Mouse (Mus musculus): ENCODE data around the gene Irx4. TPM values are rescaled to one million over a fixed set of nuclear protein-coding genes. Genes with fewer than 3 reads are reported as not detected.

The Irx4 gene
- polyA plus RNA-seq (2015; fragmentation: Nextera tagmentation; extraction: Ambion mirVana), result not detected in 2 replicates

- ATAC-seq (no peak), DNase-seq (no peak)
- Histone ChIP-seq H3K4me1 (ENCODE audit: insufficient read depth) (no peaks in the 10 kb centered on the region), H3K9ac (replicated peaks) (no peak within 1 kb of the TSS), H3K27ac (ENCODE audit: low read depth) (no peak within 1 kb of the TSS), H3K9me3 (ENCODE audit: low read length) (no peaks in the 10 kb centered on the region), H3K36me3 (replicated peaks; ENCODE audit: insufficient read depth, low read length) (no peaks in the 10 kb centered on the region), H3K4me3 (ENCODE audit: low read depth, low read length) (no peak within 1 kb of the TSS), H3K27me3 (ENCODE audit: insufficient read depth, low read length) (peaks cover 79% of the 10 kb centered on the region), H3K4me2 (ENCODE audit: low read depth, low read length) (no peak within 1 kb of the TSS)
- TF ChIP-seq CTCF (IDR thresholded peaks at IDR 0.05; ENCODE audit: low read depth), result no peak
- no peak for TF ChIP-seq EP300 (IDR thresholded peaks at IDR 0.05; ENCODE audit: low read depth)
- 2% methylated on average over 60 of the region's 86 CpGs for WGBS (ENCODE audit: insufficient replicate concordance)
Measured at GRCm38 (mm10) chr13:73260354-73261035, at the start of gene Irx4. Gene Irx4 (plus strand): TSS chr13:73260479.

DNA sequence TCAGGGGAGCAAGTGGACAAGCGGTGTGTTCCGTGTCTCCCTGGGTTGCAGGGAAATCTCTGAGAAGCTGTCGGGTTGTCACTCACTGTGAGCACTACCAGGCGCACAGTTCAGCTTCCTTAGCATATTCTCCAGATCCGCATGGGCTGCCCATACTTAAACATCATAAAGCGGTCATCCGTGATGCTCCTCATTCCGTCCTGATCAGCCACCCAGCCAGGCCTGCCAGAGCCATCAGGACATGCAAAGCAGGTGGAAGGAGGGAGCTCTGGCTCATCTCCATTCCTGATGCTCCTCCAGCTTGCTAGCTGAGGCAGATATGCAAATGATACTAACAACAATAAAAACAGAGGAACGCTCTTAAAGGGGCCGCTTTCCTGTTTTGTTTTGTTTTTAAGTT, 46.0 kb upstream of the Irx4 start:
- no peak overlapping the region for H3K4me3 ChIP-seq (ENCODE audit: low read depth, low read length)
- H3K27ac ChIP-seq (ENCODE audit: low read depth), result no peak overlapping the region
- no peaks in the 10 kb centered on the region for H3K27me3 ChIP-seq (ENCODE audit: insufficient read depth, low read length)
- H3K4me1 ChIP-seq (ENCODE audit: insufficient read depth), result no peaks in the 10 kb centered on the region
- WGBS (ENCODE audit: insufficient replicate concordance), result 69% methylated on average over 10 of the region's 10 CpGs
- DNase-seq, result no peak
- no peak for ATAC-seq
- no peak overlapping the region for H3K4me2 ChIP-seq (ENCODE audit: low read depth, low read length)
- TF ChIP-seq CTCF (IDR thresholded peaks at IDR 0.05; ENCODE audit: low read depth) (no peak), EP300 (IDR thresholded peaks at IDR 0.05; ENCODE audit: low read depth) (no peak)
- peaks cover 6% of the 10 kb centered on the region for H3K9me3 ChIP-seq (ENCODE audit: low read length)
- no peak overlapping the region for H3K9ac ChIP-seq (replicated peaks)
- H3K36me3 ChIP-seq (replicated peaks; ENCODE audit: insufficient read depth, low read length), result no peaks in the 10 kb centered on the region

GRCm38 (mm10) chr13:73236461-73236860, 23.8 kb upstream of the Irx4 start:
- no peaks in the 10 kb centered on the region for H3K9me3 ChIP-seq (ENCODE audit: low read length)
- no peak overlapping the region for H3K4me2 ChIP-seq (ENCODE audit: low read depth, low read length)
- DNase-seq, result no peak
- H3K27me3 ChIP-seq (ENCODE audit: insufficient read depth, low read length), result no peaks in the 10 kb centered on the region
- H3K36me3 ChIP-seq (replicated peaks; ENCODE audit: insufficient read depth, low read length), result no peaks in the 10 kb centered on the region
- TF ChIP-seq CTCF (IDR thresholded peaks at IDR 0.05; ENCODE audit: low read depth), result no peak
- no peak for TF ChIP-seq EP300 (IDR thresholded peaks at IDR 0.05; ENCODE audit: low read depth)
- H3K9ac ChIP-seq (replicated peaks), result no peak overlapping the region
- ATAC-seq, result no peak
- H3K4me1 ChIP-seq (ENCODE audit: insufficient read depth), result no peaks in the 10 kb centered on the region
- no peak overlapping the region for H3K4me3 ChIP-seq (ENCODE audit: low read depth, low read length)
- H3K27ac ChIP-seq (ENCODE audit: low read depth), result no peak overlapping the region
- 48% methylated on average over 8 of the region's 8 CpGs for WGBS (ENCODE audit: insufficient replicate concordance)

DNA sequence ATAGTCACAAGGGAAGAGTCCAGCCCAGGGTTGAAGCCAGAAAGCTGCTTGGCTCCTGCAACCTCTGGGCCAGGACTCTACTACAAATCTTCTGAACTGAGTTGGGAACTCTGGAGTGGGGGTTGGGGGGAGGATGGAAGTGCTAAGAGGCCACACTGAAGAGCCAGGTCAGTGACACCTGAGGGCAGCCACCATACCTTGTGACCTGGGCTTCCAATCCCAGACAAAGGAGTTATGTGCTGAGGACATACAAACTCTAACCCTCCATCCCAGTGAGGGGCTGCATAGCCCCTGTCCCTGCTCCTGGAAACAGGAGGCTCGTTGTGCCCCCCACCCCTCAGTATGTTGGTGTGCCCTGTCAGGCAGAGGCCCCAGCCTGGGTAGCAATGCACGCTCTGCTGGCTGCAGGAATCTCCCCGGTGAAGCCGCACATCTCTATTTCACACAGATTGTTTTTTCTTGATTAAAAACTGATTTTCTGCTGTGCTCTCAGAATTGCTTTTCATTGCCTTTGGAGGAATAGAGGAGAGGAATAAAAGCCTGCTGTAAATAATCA, 21.0 kb upstream of the Irx4 start:
- ATAC-seq, result no peak
- Histone ChIP-seq H3K9me3 (ENCODE audit: low read length) (no peaks in the 10 kb centered on the region), H3K27me3 (ENCODE audit: insufficient read depth, low read length) (no peaks in the 10 kb centered on the region), H3K4me2 (ENCODE audit: low read depth, low read length) (no peak overlapping the region), H3K36me3 (replicated peaks; ENCODE audit: insufficient read depth, low read length) (no peaks in the 10 kb centered on the region), H3K27ac (ENCODE audit: low read depth) (no peak overlapping the region), H3K4me3 (ENCODE audit: low read depth, low read length) (no peak overlapping the region), H3K9ac (replicated peaks) (no peak overlapping the region), H3K4me1 (ENCODE audit: insufficient read depth) (no peaks in the 10 kb centered on the region)
- no peak for DNase-seq
- no peak for TF ChIP-seq CTCF (IDR thresholded peaks at IDR 0.05; ENCODE audit: low read depth)
- TF ChIP-seq EP300 (IDR thresholded peaks at IDR 0.05; ENCODE audit: low read depth), result no peak
- 71% methylated on average over 4 of the region's 4 CpGs for WGBS (ENCODE audit: insufficient replicate concordance)

GRCm38 (mm10) chr13:73242556-73242955, 17.7 kb upstream of the Irx4 start:
- Histone ChIP-seq H3K4me1 (ENCODE audit: insufficient read depth) (no peaks in the 10 kb centered on the region), H3K27me3 (ENCODE audit: insufficient read depth, low read length) (no peaks in the 10 kb centered on the region), H3K9me3 (ENCODE audit: low read length) (no peaks in the 10 kb centered on the region), H3K4me2 (ENCODE audit: low read depth, low read length) (no peak overlapping the region), H3K9ac (replicated peaks) (no peak overlapping the region), H3K4me3 (ENCODE audit: low read depth, low read length) (no peak overlapping the region), H3K36me3 (replicated peaks; ENCODE audit: insufficient read depth, low read length) (no peaks in the 10 kb centered on the region), H3K27ac (ENCODE audit: low read depth) (no peak overlapping the region)
- ATAC-seq (no peak), DNase-seq (no peak)
- WGBS (ENCODE audit: insufficient replicate concordance), result 75% methylated on average over 5 of the region's 5 CpGs
- TF ChIP-seq EP300 (IDR thresholded peaks at IDR 0.05; ENCODE audit: low read depth) (no peak), CTCF (IDR thresholded peaks at IDR 0.05; ENCODE audit: low read depth) (no peak)

DNA sequence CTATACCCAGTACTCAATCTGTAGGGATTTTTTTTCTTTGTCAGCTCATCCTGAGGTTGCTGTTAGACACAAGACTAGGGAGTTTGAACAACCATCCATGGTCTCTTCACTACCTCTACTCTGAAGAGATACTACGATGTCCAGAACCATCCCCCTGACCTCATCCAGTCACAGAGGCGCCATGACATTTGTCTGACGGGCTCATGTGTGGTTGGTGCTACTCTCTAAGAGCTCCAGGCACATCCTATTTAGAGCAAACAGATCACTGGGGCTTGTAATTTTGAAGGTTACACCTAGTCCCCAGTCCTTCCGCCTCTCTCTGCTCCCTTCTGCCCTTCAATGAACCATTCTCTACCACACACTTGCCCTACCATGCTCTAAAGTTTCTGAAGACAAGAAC, 13.3 kb upstream of the Irx4 start:
- no peak for DNase-seq
- TF ChIP-seq EP300 (IDR thresholded peaks at IDR 0.05; ENCODE audit: low read depth), result no peak
- Histone ChIP-seq H3K4me3 (ENCODE audit: low read depth, low read length) (no peak overlapping the region), H3K9ac (replicated peaks) (no peak overlapping the region), H3K27ac (ENCODE audit: low read depth) (no peak overlapping the region), H3K36me3 (replicated peaks; ENCODE audit: insufficient read depth, low read length) (no peaks in the 10 kb centered on the region), H3K4me2 (ENCODE audit: low read depth, low read length) (no peak overlapping the region), H3K27me3 (ENCODE audit: insufficient read depth, low read length) (no peaks in the 10 kb centered on the region), H3K9me3 (ENCODE audit: low read length) (no peaks in the 10 kb centered on the region), H3K4me1 (ENCODE audit: insufficient read depth) (no peaks in the 10 kb centered on the region)
- no peak for ATAC-seq
- WGBS (ENCODE audit: insufficient replicate concordance), result 69% methylated on average over 4 of the region's 4 CpGs

Data from liver, postnatal 0 days (tissue).